Mouse (Mus musculus): ENCODE measurements at regions not wholly inside any gene's neighbourhood (a gene's known extent, or its start where the extent isn't known, plus 50 kb on each side); places are given as distances from the start of the nearest gene placed in this dataset.

DNA sequence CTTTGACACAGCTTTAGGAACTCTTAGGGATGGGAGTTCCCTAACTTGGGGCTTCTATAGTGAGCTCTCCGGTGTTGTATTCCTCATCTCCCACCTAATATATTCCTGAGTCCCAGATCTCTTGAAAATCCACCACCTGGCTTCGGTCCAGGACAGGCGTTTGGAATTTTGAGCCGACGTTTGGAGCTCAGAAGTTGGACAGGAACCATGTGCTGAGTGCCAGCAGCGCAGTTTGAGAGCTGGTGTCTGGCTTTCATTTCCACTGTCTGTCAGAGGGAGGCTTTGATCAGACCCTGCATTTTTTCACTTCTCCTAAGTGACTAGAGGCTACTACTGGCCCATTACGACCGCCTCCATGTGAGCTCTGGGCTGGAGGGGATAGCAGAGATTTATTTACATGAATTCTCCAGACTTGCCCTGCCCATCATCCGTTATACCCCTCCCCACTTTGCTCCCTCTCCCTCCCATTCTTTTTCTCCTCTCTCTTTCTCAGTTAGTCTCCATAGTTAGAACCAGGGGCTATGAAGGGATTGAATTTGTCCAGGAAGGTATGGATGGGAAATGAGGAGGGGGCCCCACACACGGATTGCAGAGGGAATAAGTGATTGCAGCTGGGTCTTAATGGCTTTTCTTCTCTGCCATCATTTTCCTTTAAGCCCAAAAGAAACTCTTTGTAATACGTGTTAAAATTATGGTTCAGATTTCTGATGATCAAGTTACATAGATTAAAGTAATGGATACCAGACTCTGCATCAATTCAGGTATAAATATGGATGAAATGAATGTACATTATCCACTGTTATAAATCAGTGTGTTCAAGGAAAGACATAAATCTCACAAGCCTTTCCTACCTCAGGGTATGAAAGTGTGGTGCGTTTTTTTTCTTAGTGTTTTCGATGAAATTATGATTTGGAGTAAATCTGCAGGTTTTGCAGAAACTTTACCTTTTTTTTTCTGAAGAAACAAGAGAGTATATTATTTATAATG lies 474.5 kb upstream of the Zfp462 start:
- 27% methylated on average over 13 of the region's 13 CpGs for WGBS
- no peak overlapping the region for H3K4me2 ChIP-seq (ENCODE audit: low read length)
- no peak overlapping the region for H3K9ac ChIP-seq (ENCODE audit: low read length)
- H3K4me1 ChIP-seq (replicated peaks; ENCODE audit: control insufficient read depth, insufficient read depth, low read length), result no peaks in the 10 kb centered on the region
- no peaks in the 10 kb centered on the region for H3K9me3 ChIP-seq (ENCODE audit: control insufficient read depth, low read length)
- H3K27me3 ChIP-seq (replicated peaks; ENCODE audit: control insufficient read depth, insufficient read depth, low read length), result no peaks in the 10 kb centered on the region
- ATAC-seq (replicated peaks; ENCODE audit: low FRiP score, low TSS enrichment, low read depth) (peak; percentile 88), DNase-seq (ENCODE audit: low spot score) (peak; percentile 78)
- H3K4me3 ChIP-seq (ENCODE audit: low read depth, low read length), result no peak overlapping the region
- no peaks in the 10 kb centered on the region for H3K36me3 ChIP-seq (ENCODE audit: control insufficient read depth, insufficient read depth, low read length)
- H3K27ac ChIP-seq (ENCODE audit: low read depth), result no peak overlapping the region

DNA sequence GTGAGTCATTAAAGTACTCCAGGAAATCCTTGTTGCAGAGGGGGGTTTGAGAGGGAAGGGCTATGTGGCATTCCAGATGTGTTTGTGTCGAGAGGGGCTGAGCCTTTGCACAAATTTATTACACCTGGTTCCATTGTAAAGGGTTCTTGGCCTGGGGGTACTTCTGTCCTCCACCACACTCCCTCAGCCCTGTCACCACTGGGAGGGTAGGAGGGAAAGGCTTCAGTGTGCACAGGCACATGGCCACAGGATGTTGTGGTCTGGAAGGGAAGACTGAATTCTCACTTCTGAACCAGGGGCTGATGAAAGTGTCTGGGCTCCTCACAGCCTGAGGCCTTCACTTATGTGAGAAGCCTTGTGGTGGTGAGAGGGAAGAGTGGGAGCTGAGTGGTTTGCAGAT lies 473.8 kb upstream of the Zfp462 start:
- no peaks in the 10 kb centered on the region for H3K27me3 ChIP-seq (replicated peaks; ENCODE audit: control insufficient read depth, insufficient read depth, low read length)
- no peak for DNase-seq (ENCODE audit: low spot score)

GRCm38 (mm10) chr4:54481766-54482165 lies 463.1 kb upstream of the Zfp462 start:
- ATAC-seq (replicated peaks; ENCODE audit: low FRiP score, low TSS enrichment, low read depth) (no peak), DNase-seq (ENCODE audit: low spot score) (no peak)
- Histone ChIP-seq H3K4me3 (ENCODE audit: low read depth, low read length) (no peak overlapping the region), H3K9me3 (ENCODE audit: control insufficient read depth, low read length) (no peaks in the 10 kb centered on the region), H3K4me2 (ENCODE audit: low read length) (no peak overlapping the region), H3K9ac (ENCODE audit: low read length) (no peak overlapping the region), H3K4me1 (replicated peaks; ENCODE audit: control insufficient read depth, insufficient read depth, low read length) (no peaks in the 10 kb centered on the region), H3K36me3 (ENCODE audit: control insufficient read depth, insufficient read depth, low read length) (no peaks in the 10 kb centered on the region), H3K27me3 (replicated peaks; ENCODE audit: control insufficient read depth, insufficient read depth, low read length) (no peaks in the 10 kb centered on the region), H3K27ac (ENCODE audit: low read depth) (no peak overlapping the region)
- WGBS, result 75% methylated on average over 2 of the region's 2 CpGs

More for the DNA sequence above, 473.8 kb upstream of the Zfp462 start:
- H3K4me2 ChIP-seq (ENCODE audit: low read length), result no peak overlapping the region
- H3K36me3 ChIP-seq (ENCODE audit: control insufficient read depth, insufficient read depth, low read length), result no peaks in the 10 kb centered on the region
- H3K27ac ChIP-seq (ENCODE audit: low read depth), result peak overlapping the region; percentile 16; the same call in 1 of the 2 replicates
- peak; percentile 36; the same call in 1 of the 2 replicates for ATAC-seq (replicated peaks; ENCODE audit: low FRiP score, low TSS enrichment, low read depth)
- no peak overlapping the region for H3K9ac ChIP-seq (ENCODE audit: low read length)
- H3K4me3 ChIP-seq (ENCODE audit: low read depth, low read length), result no peak overlapping the region
- H3K9me3 ChIP-seq (ENCODE audit: control insufficient read depth, low read length), result no peaks in the 10 kb centered on the region
- 35% methylated on average over 1 of the region's 1 CpGs for WGBS
- H3K4me1 ChIP-seq (replicated peaks; ENCODE audit: control insufficient read depth, insufficient read depth, low read length), result no peaks in the 10 kb centered on the region

GRCm38 (mm10) chr4:54493074-54493473 lies 451.8 kb upstream of the Zfp462 start:
- Histone ChIP-seq H3K27me3 (replicated peaks; ENCODE audit: control insufficient read depth, insufficient read depth, low read length) (no peaks in the 10 kb centered on the region), H3K9ac (ENCODE audit: low read length) (no peak overlapping the region), H3K9me3 (ENCODE audit: control insufficient read depth, low read length) (no peaks in the 10 kb centered on the region), H3K27ac (ENCODE audit: low read depth) (no peak overlapping the region), H3K4me2 (ENCODE audit: low read length) (no peak overlapping the region), H3K36me3 (ENCODE audit: control insufficient read depth, insufficient read depth, low read length) (no peaks in the 10 kb centered on the region), H3K4me3 (ENCODE audit: low read depth, low read length) (no peak overlapping the region), H3K4me1 (replicated peaks; ENCODE audit: control insufficient read depth, insufficient read depth, low read length) (no peaks in the 10 kb centered on the region)
- 60% methylated on average over 6 of the region's 6 CpGs for WGBS
- ATAC-seq (replicated peaks; ENCODE audit: low FRiP score, low TSS enrichment, low read depth), result no peak
- DNase-seq (ENCODE audit: low spot score), result no peak

DNA sequence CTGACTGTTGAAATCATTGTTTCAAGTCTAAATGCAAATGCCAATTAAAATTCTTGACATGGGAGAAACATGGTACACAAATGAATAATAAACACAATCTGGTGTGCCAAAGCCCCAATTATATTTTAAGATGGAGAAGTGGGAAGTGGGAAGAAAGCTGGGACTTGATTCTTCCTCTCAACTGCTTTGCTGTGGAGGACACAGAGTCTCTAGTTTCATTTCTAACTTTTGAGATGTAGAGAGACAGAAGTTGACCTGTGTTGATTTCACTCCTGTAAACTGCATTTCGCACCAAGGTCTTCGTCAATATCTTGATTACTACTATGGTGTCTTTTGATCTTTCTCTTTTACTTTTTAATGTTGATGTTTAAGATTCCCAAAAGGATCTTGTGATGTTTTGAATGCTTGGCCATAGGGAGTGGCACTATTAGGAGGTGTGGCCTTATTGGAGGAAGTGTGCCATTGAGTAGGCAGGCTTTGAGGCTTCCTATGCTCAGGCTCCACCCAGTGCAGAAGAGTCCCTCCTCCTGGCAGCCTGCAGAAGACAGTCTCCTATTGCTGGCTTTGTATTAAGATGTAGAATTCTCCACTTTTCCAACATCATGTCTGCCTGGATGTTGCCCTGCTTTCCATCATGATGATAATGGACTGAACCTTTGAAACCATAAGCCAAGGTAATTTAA lies 447.4 kb upstream of the Zfp462 start:
- DNase-seq (ENCODE audit: low spot score) (no peak), ATAC-seq (replicated peaks; ENCODE audit: low FRiP score, low TSS enrichment, low read depth) (no peak)
- Histone ChIP-seq H3K4me3 (ENCODE audit: low read depth, low read length) (no peak overlapping the region), H3K27ac (ENCODE audit: low read depth) (no peak overlapping the region), H3K4me2 (ENCODE audit: low read length) (no peak overlapping the region), H3K36me3 (ENCODE audit: control insufficient read depth, insufficient read depth, low read length) (no peaks in the 10 kb centered on the region), H3K27me3 (replicated peaks; ENCODE audit: control insufficient read depth, insufficient read depth, low read length) (no peaks in the 10 kb centered on the region), H3K4me1 (replicated peaks; ENCODE audit: control insufficient read depth, insufficient read depth, low read length) (no peaks in the 10 kb centered on the region), H3K9me3 (ENCODE audit: control insufficient read depth, low read length) (no peaks in the 10 kb centered on the region), H3K9ac (ENCODE audit: low read length) (no peak overlapping the region)
- WGBS, result 98% methylated on average over 2 of the region's 2 CpGs

DNA sequence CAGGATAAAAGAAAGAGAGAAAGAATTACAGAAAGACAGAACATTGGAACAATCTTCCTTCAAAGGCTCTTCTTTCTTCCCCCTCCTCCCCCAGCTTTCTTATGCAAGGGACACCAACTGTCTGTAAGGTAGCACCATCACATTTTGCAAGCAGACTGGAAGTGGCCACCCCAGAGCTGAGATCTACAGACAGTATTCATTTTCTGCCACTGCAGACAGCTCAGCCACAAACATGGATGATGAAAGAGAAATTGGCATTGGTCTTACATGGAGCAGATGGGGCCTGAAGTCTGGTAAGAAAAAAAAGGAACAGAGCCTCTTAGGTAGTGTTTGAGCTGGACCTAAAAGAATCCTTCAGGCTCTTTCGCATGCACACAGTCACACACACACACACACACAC lies 428.9 kb upstream of the Zfp462 start:
- no peak for ATAC-seq (replicated peaks; ENCODE audit: low FRiP score, low TSS enrichment, low read depth)
- Histone ChIP-seq H3K4me1 (replicated peaks; ENCODE audit: control insufficient read depth, insufficient read depth, low read length) (no peaks in the 10 kb centered on the region), H3K4me3 (ENCODE audit: low read depth, low read length) (no peak overlapping the region), H3K27me3 (replicated peaks; ENCODE audit: control insufficient read depth, insufficient read depth, low read length) (no peaks in the 10 kb centered on the region), H3K27ac (ENCODE audit: low read depth) (no peak overlapping the region), H3K4me2 (ENCODE audit: low read length) (no peak overlapping the region), H3K36me3 (ENCODE audit: control insufficient read depth, insufficient read depth, low read length) (no peaks in the 10 kb centered on the region), H3K9me3 (ENCODE audit: control insufficient read depth, low read length) (no peaks in the 10 kb centered on the region), H3K9ac (ENCODE audit: low read length) (no peak overlapping the region)
- WGBS, result 85% methylated on average over 1 of the region's 1 CpGs
- no peak for DNase-seq (ENCODE audit: low spot score)

- no peak overlapping the region for H3K27ac ChIP-seq (ENCODE audit: low read depth)
- 67% methylated on average over 5 of the region's 5 CpGs for WGBS
- H3K9me3 ChIP-seq (ENCODE audit: control insufficient read depth, low read length), result no peaks in the 10 kb centered on the region
- H3K27me3 ChIP-seq (replicated peaks; ENCODE audit: control insufficient read depth, insufficient read depth, low read length), result no peaks in the 10 kb centered on the region
- H3K36me3 ChIP-seq (ENCODE audit: control insufficient read depth, insufficient read depth, low read length), result no peaks in the 10 kb centered on the region
- ATAC-seq (replicated peaks; ENCODE audit: low FRiP score, low TSS enrichment, low read depth) (no peak), DNase-seq (ENCODE audit: low spot score) (no peak)
- H3K4me1 ChIP-seq (replicated peaks; ENCODE audit: control insufficient read depth, insufficient read depth, low read length), result no peaks in the 10 kb centered on the region
- H3K9ac ChIP-seq (ENCODE audit: low read length), result no peak overlapping the region
- no peak overlapping the region for H3K4me3 ChIP-seq (ENCODE audit: low read depth, low read length)
- H3K4me2 ChIP-seq (ENCODE audit: low read length), result no peak overlapping the region
Observed at GRCm38 (mm10) chr4:54523283-54523682, 421.6 kb upstream of the Zfp462 start.

DNA sequence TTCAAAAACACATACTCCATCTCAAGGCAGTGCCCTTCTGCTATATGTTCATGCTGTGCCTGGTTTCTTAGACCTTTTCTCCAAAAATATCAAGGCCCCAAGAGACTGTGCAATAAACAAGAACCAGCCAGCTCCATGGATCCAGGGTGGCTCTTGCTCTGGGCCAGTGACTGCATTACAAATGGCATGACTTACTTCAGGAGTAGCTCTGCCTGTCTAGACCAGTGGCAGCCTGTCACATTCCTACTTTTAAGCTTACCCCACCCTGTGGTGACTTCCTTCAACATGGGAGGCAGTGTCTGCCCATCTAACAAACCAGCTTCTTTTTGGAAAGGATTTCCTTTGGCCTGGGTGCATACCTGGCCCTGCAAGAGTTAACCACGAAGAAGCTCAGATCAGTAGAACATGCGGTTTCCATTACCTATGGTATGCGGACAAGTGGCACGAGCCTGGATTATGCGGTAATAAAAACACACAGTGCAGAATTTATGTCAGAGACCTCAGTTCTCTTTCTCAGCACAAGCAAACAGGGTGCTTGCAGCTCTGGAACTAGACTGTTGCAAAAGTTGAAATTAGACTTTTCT lies 418.8 kb upstream of the Zfp462 start:
- ATAC-seq (replicated peaks; ENCODE audit: low FRiP score, low TSS enrichment, low read depth), result no peak
- no peak for DNase-seq (ENCODE audit: low spot score)

More for the DNA sequence above, 418.8 kb upstream of the Zfp462 start:
- H3K27ac ChIP-seq (ENCODE audit: low read depth), result no peak overlapping the region
- no peaks in the 10 kb centered on the region for H3K4me1 ChIP-seq (replicated peaks; ENCODE audit: control insufficient read depth, insufficient read depth, low read length)
- WGBS, result 25% methylated on average over 5 of the region's 5 CpGs
- H3K4me3 ChIP-seq (ENCODE audit: low read depth, low read length), result no peak overlapping the region
- no peaks in the 10 kb centered on the region for H3K36me3 ChIP-seq (ENCODE audit: control insufficient read depth, insufficient read depth, low read length)
- no peak overlapping the region for H3K4me2 ChIP-seq (ENCODE audit: low read length)
- no peaks in the 10 kb centered on the region for H3K9me3 ChIP-seq (ENCODE audit: control insufficient read depth, low read length)
- H3K27me3 ChIP-seq (replicated peaks; ENCODE audit: control insufficient read depth, insufficient read depth, low read length), result no peaks in the 10 kb centered on the region
- no peak overlapping the region for H3K9ac ChIP-seq (ENCODE audit: low read length)
